Mouse (Mus musculus) frontal cortex, postnatal 36 days (tissue): ENCODE measurements around the gene Stum.
"Not testable (repeated sequence)": the region's sequence is repeated elsewhere in the genome, so short reads cannot be mapped to it uniquely, and the experiment has no call there.

ENCODE experiments used
- DNase-seq, 2 experiments: peaks; one replicate each; pipeline ENCODE4 v3.0.0; 2022; ENCODE audit warnings: low spot score in 2 of 2

Gene Stum

GRCm38 (mm10) chr1:180483399-180484291 is at the start of gene Stum:
Gene Stum, minus strand, starts transcription at chr1:180483504.
- DNase-seq, result peak in 1 of 2 experiments; percentile 73

DNA sequence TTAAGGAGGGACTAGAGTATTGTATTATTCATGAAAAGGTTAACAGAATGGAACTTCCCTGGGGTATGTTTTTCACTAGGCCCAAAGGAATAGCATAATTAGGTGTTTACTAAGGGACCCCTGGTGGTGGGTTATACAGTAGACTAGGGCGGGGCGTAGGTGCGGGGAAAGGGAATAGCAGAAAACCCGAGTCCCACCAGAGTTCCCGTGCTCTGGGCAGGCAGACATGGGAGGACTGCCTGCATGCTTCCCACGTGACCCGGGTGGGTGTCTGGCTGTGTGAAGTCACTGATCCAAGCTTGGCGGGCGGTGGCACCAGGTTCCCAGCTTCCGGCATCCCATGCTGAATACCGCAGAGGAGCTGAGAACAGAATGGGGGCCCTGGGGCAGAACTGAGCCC is 49.4 kb upstream of the Stum start:
- DNase-seq, result no peak

- no peak for DNase-seq
Measured at GRCm38 (mm10) chr1:180530457-180531263, 47.4 kb upstream of the Stum start.

DNA sequence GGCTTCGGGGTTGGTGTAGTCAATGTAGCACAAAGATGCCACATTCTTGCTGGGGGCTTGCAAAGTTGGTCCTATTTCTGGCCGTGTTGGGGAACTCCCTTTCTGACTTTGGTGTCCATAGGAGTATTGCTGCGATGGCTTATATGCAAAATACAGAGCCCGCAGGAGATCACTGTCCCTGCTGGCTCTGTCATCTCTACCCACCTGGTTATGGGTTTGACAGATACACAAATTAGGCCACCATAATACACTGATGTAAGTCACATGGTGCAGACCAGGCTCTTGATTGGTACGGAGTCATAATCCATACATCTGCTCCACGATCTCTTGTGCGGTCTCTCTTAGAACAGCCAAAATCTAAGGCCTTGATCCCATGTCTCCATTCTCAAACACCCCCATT is 46.5 kb upstream of the Stum start:
- DNase-seq, result no peak

DNA sequence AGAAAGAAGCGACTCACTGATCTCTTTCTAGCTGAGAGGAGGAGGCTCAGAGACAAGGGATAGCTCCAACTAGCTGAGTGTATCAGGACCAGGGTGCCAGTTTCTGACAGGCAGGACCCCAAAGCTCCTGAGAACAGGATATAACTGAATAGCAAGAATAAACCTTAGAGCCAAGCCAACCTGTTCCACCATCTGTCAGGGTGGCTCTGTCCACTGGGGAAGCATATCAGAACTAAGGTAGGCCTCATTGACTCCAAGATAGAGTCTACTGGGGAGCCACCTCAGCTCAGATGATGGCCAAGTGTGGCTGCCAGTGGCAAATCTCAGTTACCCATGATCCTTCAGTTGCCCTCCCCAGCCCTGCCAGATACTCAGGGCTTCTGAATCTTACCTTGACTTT is 42.0 kb upstream of the Stum start:
- DNase-seq, result no peak

DNA sequence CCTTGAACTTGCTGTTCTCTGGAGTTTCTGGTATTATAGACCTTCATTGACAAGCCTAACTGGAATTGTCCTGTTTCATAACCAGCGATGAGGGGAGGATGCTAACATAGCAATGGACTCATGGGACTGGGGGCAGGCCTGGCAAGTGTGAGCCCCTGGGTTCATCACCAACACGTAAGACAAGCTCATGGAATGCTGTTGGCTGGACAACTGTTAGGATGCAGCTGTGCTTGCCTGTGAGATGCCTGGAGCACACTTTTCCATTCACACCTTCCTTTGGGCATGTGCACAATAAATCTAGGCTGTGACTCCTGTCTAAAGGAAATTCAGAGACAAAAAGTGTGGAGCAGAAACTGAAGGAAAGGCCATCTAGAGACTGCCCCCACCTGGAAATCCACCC is 40.0 kb upstream of the Stum start:
- no peak for DNase-seq

GRCm38 (mm10) chr1:180520190-180520589 is 36.9 kb upstream of the Stum start:
- peak; percentile 80 to 89 for DNase-seq

DNA sequence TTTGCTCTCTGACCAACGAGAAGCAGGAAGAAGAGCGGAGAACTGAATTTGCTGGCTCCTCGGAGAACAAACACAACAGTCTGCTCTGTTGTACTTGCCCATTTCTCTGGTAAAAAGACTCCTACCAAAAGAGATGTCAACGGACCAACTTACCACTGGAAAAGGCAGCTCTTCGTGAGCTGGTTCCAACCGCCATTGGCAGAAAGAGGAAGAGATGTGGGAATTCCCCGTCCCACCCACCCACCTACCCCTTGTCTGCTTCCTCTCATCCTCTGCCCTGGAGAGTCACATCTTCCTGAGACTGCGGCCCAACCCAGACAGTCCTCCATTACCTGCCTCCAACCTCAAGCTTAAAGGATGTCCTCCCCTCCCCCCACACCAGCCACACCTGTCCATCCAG is 36.2 kb upstream of the Stum start:
- DNase-seq, result no peak

DNA sequence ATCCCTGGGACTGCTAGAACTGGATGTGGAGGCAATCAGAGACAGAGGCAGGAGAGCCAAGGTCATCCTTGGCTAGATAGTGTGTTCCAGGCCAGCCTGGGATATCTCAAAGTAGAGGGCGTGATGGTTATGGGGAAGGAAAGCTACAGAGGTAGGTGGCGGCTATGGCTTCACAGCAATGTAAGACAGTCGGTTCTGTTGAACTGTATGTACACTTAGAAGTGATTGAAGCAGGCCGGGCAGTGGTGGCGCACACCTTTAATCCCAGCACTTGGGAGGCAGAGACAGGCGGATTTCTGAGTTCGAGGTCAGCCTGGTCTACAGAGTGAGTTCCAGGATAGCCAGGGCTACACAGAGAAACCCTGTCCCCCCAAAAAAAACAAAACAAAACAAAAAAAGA is 35.6 kb upstream of the Stum start:
- DNase-seq, result not testable (repeated sequence)

DNA sequence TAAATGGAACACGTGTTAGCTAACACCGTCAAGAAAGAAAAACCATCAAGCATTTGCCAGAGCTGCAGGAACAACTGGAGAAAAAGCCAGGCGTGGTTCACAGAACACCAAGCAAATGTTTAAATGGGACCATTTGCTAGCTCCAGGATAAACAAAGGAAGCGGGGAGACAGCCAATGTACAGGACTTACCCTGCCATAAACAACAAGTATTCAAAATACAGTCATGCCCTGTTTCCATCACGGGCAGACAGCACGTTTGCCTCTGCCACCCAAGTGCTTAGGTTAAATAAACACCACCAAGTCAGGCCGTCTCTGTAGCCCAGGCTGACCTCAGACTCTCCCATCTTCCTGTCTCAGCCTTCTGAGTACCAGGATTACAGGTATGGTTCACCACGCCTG is 35.1 kb upstream of the Stum start:
- no peak for DNase-seq

GRCm38 (mm10) chr1:180517390-180518054 is 34.2 kb upstream of the Stum start:
- DNase-seq, result peak in 1 of 2 experiments; percentile 31

DNA sequence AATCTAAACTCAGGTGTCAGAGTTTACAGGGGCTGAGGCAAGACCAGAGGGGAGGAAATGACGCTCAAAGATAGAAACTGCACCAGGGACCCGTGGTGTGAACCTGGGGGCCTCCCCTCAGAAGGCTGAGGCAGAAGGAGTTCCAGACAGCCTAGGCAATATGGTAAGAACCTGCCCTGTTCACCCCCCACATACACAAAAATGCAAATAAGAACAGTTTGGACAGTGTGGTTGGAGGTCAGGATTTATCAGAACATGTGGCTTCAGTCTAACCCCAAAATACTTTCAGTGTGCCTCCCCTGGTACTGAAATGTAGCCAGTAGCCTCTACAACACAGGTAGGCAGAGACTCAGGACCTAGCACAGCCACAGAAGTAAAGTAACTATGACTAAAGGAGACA is 30.8 kb upstream of the Stum start:
- no peak for DNase-seq

- no peak for DNase-seq
Measured at GRCm38 (mm10) chr1:180510879-180511278, 27.6 kb upstream of the Stum start.

DNA sequence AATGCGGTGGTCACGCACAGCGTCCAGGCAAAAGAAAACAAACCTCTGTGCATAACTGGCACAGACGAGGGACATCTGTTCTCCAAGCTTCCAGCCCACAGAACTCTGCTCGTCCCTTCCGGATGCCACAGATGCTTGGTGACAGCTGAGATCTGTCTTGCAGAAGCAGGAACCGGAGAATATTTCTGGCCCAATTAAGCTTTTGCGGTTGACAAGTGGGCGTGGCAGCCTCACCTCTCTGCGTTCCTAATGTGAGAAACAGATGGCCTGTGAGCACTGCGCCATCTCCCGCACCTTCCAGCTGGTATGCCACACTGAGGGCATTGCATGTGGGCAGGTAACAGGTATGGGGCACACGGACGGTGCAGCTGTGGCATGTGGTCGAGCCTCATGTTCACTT is 27.1 kb upstream of the Stum start:
- DNase-seq, result peak; percentile 64 to 76

- no peak for DNase-seq
Measured at GRCm38 (mm10) chr1:180508662-180509061, 25.4 kb upstream of the Stum start.

- DNase-seq, result peak; percentile 75 to 81
Measured at GRCm38 (mm10) chr1:180507291-180507791, 24.0 kb upstream of the Stum start.

GRCm38 (mm10) chr1:180506341-180506740 is 23.0 kb upstream of the Stum start:
- DNase-seq, result no peak

DNA sequence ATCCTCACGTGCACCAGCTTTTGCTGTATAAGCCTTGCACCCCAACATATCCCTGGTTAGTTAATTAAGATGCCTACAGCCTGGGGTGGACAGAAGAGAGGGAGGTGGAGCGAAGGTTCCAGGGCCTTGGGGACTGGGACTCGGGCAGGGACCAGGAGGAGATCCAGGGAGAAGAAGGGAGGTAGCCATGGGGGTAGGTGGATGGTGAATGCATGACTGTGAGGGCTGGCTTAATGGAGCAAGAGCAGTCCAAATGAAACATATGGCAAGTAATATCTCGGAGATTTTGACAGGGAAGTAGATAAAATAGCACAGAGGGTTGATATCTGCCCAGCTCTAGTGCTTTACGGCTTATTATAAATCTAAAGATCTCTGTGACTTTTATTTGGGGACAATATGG is 21.6 kb upstream of the Stum start:
- DNase-seq, result no peak

- no peak for DNase-seq
Measured at GRCm38 (mm10) chr1:180503484-180503883, 20.2 kb upstream of the Stum start.

DNA sequence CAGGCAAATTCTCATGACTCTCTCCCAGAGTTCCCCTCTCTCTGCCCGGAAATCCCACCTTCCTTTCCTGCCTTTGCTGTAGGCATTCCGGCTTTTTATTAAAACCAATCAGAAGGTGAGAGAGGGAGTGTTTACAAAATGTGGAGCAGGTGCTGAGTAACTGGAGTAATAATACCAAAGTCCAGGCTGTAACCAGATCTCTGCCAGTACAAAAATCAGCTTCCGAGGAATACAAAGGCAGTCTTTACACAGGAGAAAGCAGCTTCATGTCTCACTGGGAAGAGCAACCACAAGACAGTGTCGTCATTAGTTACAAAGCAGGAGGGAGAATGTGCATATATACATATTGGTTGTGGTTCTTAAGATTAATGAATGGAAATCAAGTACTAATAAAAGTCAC is 19.3 kb upstream of the Stum start:
- DNase-seq, result no peak

DNA sequence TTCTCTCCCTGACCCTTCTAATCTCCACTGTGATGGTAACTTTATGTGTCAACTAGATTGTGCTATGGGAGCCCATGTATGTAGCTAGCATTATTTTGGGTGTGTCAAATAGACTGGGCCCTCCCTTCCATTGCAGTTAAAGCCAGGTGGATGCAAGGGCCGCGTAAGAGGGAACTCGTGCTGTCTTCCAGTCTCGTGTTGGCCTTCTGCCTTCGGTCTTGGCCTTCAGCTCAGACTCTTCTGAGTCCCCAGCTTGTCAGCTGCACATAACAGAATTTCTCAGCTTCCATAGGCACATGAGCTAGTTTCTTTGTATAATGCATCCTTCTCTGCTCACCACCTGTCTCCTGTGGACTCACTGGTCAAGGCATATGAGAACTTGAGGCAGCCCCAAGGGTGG is 17.3 kb upstream of the Stum start:
- DNase-seq, result no peak

GRCm38 (mm10) chr1:180500218-180500617 is 16.9 kb upstream of the Stum start:
- no peak for DNase-seq
